Mouse (Mus musculus) ES-E14 (cell line): ENCODE results near the gene Nkain4.

Experiments
- HCFC1 ChIP-seq: IDR thresholded peaks from 2 replicates; pipeline ENCODE4 v1.6.1; 2012; ENCODE audit warnings: low read length, inconsistent platforms, borderline replicate concordance; ENCODE audit not compliant: insufficient read depth
- MAFK ChIP-seq: IDR thresholded peaks from 2 replicates; pipeline ENCODE4 v1.6.1; 2014; ENCODE audit warnings: mild to moderate bottlenecking, low read depth, low read length, inconsistent platforms; ENCODE audit not compliant: insufficient read depth
- ZC3H11A ChIP-seq: IDR thresholded peaks from 2 replicates; pipeline ENCODE4 v1.6.1; 2012; ENCODE audit warnings: low read depth, mild to moderate bottlenecking, inconsistent platforms, low read length, borderline replicate concordance
- ZNF384 ChIP-seq: IDR thresholded peaks from 2 replicates; pipeline ENCODE4 v1.6.1; 2012; ENCODE audit warnings: low read depth, low read length, inconsistent platforms

GRCm38 (mm10) chr2:180894029-180894623 lies 60.4 kb downstream of the Nkain4 start:
- TF ChIP-seq ZNF384 (no peak), MAFK (no peak), HCFC1 (no peak), ZC3H11A (no peak)
